Mouse (Mus musculus) gastrocnemius, postnatal 36 days (tissue): ENCODE results near the gene Ifnk. TPM values are rescaled to one million over a fixed set of nuclear protein-coding genes. Genes with fewer than 3 reads are reported as not detected.

Experiments
- DNase-seq, 2 experiments: peaks; one replicate each; pipeline ENCODE4 v3.0.0; 2022
- intact Hi-C: fragments of 180-260 bp; cut with DNase I; formaldehyde crosslinking; loops from one replicate; pipeline ENCODE4 v1.15.1; 2025
- total RNA-seq, 2 experiments: library from RNA; stranded (reverse); gene quantifications; 2 replicates each; pipeline ENCODE4 v1.2.3; 2021

Gene Ifnk
- total RNA-seq, 2 experiments from 2014 or later, result not detected

DNA sequence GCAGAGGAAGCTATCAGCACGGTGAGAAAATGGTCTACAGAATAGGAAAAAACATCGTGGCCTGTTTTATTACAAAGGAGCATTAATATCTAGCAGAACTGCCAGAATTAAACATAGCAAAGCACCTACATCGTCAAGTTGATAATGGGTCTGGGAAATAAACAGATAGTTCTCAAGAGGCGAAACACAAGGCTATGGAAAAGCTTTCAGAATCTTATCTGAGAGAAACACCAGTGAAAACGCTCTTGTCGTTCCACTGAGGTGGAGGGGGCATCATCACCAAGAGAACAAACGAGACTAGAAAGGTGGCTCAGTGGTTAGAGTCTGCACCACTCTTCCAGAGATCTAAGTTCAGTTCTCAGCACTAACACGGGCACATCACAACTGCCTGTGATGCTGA is 14.9 kb upstream of the Ifnk start:
- intact Hi-C loops, result no loop called here
- no peak for DNase-seq

DNA sequence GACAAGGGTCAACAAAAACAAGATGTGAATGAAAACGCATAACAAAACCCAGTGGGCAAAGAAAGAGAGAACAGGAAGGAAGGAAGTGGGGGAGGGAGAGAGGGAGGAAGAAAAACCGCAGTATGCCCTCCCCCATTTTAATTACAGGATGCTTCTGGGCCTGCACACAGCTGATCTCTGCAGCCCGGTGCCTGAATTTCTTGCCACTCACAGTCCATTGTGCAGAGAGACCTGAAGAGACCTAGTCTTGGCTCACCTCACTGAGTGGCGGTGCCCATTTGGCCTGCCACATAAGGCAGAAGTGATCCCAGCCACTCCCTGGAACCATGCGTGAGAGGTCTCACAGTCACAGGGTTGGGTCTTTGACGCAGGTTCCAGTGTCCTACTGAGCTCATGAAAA is 13.8 kb upstream of the Ifnk start:
- intact Hi-C loops, result no loop called here
- DNase-seq, result no peak

DNA sequence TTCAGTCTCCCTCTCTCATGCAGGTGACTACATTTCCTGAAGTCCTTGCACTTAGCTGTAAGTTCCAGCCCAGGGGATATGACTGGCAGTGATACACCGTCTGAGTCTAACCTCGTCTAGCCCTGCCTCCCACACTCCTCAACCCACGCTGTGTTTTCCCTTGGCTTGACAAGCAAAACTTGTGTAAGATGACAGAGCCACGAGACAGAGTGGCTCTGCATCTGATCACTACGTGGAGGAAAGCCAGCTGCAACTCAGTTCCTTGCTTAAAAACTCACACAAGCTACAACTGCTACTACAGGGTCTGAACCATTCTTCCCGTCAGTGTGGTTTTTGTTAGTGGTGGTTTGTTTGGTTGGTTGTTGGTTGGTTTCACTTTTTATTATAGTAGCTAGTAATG is 11.5 kb upstream of the Ifnk start:
- intact Hi-C loops, result no loop called here
- DNase-seq, result no peak

DNA sequence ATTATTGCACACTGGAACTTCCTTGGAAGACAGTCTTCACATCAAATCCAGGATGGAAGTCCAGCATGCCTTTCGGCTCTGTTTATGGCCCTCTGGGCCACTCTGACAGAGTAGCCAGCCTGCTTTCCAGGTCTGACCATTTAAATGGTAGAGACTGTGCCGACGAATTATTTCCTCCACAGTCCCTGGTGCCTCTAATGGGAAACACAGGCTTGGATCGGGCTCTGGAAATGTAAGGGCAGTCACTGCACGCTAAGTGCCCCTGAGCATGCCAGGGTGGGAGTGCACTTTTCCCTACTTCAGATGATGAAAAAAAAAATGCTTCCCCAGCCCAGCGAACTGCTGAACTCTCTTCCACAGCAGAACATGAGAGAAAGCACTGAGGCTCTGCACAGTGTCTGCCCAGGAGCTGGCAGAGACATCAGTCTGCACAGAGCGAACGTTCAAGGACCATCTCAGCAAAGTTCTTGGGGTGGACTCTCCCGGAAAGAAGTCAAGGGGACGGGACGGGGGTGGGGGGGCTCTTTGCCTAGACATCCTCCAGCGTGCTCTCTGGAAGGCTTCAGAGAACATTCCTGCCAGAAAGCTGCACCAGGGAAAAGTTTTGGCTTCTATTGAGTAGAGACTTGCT is 8.3 kb upstream of the Ifnk start:
- intact Hi-C loops, result no loop called here
- no peak for DNase-seq

DNA sequence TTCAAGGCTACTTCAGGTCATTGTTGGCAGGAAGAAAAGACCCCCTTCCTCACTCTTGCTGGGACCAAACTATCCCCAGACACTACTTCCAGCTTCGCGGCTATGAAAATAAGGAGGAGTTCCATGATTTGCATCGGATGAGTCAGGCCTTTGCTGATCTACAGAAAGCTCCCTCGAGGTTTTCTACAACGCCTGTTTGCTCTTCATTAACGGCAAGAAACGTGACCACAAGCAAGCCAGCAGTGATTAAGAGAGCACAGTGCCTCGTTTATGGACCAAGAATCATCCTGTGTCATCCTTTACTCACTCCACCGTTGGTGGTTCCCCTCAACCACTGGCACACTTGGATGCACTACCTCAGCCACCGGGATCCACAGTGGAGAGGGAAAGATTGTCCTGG is 6.1 kb upstream of the Ifnk start:
- intact Hi-C loops, result no loop called here
- DNase-seq, result no peak

DNA sequence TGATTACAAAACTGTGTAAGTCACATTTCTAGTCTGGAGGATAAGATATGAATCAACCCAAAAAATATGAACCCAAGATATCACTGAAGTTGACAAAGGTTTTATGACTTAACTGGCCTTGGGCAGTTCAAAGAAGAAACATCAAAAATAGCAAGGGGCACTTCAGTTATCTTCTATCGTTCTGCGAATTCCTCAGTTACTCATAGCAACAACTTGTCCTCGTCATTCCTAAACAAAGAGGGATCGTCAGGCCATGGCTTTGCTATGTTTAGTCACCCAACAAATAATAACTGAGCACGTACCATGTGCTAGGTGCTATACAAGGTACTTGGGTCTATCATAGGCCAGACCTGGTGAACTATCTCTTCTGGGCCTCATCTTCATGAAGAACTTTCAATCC is 5.3 kb upstream of the Ifnk start:
- intact Hi-C loops, result no loop called here
- no peak for DNase-seq

DNA sequence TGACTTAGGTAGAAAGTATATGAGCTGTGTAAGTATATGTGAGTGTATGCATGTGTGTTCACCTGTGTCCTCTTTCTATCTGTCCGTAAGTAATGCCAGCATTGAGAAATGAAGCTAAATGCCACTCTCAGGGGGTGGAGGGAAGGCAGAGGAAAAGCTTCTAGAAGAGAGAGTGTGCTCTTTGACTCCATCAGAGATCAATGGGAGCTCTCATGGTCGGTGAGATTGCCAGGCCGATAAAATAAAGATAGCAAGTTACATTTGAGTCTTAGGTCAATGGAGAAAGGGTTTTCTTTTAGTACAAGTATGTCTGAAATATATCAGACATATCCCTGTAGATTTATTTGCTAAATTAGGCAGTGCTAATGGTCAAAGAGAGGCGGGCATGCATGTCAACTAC is 3.5 kb upstream of the Ifnk start:
- intact Hi-C loops, result no loop called here
- no peak for DNase-seq

DNA sequence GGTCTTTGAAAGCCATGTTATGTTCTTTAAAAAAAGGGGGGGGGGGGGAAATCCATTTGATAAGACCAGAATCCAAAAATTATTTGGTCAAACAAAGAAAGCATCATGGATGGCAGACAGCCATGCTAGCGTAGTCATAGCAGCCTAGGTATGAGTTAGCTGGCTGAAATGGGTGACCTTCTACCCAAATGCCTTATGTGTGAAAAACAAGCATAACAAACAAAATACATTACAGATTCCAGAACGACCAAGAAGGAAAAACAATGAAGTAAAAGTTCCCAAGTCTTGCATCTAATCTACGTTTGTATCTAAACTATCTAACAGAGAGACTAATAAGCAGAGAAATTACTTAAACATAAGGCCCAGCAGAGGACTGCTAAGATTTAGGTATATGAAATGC is 1.1 kb upstream of the Ifnk start:
- intact Hi-C loops, result no loop called here

DNA sequence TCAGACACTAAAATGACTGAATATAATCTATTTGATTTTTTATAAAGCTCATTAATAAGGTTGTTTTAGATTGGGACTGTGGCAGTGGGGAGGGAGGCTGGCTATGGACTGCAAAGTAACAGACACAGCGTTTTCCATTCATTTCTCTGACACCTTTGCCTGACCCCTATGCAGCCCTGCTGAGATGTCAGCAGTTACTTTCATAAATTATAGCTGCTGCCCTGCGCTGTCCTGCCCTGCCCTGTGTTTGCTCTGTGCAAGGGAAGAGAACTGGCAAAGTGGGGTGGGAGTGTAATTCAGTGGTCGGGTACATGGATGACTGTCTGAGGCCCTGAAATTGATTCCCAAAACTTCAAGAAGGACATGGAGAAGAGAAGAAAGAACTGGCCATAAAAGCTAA is 2.2 kb downstream of the Ifnk start:
- DNase-seq, result no peak

More for the DNA sequence above, 1.1 kb upstream of the Ifnk start:
- no peak for DNase-seq

DNA sequence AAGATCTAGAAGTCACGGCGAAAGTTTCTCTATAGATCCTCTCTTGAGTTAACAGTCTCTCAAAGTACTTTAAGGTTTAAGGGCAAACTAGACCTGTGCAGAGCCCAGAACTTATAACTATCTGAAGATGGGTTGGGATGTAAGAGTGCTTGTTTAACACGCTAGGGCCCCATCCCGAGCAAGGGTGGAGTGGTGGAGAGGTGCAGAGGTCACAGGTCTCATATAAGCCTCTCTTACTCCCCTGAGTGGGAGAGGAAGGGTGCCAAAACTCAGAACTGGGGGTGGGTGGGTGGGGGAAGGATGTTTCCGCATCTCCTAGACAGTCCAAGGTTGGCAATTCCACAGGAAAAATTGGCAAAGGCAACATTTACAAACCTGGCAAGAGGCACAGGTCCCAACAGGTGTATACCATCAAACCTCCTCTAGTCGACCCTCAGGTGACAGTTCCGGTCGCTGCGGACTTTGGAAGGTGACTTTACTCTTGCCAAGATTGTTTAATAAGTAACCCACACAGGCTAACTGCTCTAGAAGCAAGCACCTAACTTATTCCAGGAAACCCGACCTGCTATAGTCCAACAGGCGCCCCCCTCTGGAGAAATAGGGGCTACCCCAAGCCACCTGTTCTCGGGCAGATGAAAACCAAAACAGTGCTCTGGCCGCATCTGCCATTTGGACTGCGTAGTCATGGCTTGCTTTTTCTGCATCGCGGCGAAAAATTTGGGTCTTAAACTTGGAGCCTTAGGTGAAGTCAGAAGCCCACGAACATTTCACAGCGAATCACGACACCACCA is 3.5 kb downstream of the Ifnk start:
- intact Hi-C loops, result no loop called here
- DNase-seq, result peak in 1 of 2 experiments; percentile 8

More for the DNA sequence above, 2.2 kb downstream of the Ifnk start:
- intact Hi-C loops, result no loop called here

DNA sequence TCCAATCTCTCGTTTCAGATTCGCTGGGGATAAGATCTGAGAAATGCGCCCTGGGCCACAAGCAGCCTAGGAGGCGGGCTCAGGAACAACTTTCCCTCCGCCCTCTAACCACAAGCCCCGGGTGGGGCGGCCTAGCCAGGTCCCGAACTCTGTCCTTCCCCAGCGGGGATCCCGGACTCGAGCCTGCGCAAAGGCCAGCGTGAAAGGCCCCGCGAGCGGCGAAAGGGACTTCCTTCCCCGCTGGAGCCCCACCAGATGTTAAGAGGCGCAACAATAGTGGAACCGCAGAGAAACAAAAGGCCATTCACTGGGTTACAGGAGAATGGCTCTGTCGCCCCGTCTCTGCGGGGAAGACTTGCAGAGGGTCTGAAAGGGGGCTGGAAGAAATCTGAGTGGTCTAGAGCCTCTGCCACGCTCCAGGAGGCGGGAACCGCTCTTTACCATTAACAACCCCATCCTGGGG is 4.3 kb downstream of the Ifnk start:
- intact Hi-C loops, result loop anchor here (2.0 kb wide), 1 partner anchor 197 kb away; no protein-coding TSS in a partner anchor
- peak; percentile 30 to 49 for DNase-seq

DNA sequence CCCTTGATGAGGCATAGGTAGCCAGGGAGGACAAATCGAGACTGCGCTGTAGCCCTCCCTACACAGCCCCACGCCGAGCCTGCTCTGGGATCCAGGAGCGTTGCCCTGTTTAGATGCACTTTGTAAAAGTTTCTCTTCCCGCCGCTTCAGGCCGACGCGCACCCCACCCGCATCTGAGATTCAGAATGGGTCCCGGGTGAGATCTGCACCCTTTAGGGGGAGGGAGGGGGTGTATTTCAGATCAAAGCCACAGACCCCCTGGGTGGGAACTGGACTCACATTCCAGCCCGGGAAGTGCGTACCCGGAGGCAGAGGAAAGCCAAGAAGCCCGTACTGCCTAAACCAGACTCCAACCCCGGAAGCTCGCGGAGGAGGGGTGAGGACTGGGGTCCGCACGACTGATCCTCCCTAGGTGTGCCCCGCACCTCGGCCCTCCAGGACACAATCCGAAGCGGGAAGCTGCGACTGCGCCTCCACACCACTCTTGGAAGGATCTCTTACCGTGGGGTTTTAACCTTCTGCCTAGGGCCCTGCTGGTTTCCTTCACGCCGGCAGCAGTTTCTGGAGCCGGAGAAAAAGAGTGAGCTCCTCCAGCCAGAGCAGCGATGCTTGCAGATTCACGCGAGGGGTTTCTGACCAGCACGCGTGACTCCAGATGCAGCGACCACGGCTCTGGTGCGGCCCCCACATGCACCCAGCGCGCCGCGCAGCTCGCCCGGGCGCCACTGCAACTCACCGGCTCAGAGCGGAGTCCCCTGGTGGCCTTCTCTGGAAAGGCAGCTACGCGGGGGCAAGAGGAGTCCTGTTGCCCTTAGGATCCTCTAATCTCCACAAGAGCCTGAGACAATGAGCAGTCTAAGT is 5.1 kb downstream of the Ifnk start, which contains the start of gene Mob3b:
TSS of gene Mob3b (minus strand) at position 734 of the 861 bp plus-strand sequence.
- peak; percentile 81 to 82 for DNase-seq
- intact Hi-C loops, result loop anchor here (2.0 kb wide), 1 partner anchor 198 kb away; no protein-coding TSS in a partner anchor

DNA sequence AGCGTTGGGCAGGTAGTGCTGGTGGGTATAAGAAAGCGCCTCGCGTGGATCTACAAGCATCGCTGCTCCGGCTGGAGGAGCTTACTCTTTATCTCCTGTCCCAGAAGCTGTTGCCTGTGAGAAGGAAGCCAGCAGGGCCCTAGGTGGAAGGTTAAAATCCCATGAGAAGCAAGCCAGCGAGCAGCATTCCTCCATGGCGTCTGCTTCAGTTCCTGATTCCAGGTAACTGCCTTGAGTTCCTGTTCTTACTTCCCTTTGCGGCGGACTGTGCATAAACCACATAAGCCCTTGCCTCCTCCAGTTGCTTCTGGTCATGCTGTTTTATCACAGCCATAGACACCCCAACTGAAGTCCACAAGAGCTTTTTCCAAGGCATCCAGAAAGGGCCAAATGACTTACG is 6.0 kb downstream of the Ifnk start:
- DNase-seq, result no peak
- intact Hi-C loops, result loop anchor here (2.0 kb wide), 1 partner anchor 199 kb away; no protein-coding TSS in a partner anchor

DNA sequence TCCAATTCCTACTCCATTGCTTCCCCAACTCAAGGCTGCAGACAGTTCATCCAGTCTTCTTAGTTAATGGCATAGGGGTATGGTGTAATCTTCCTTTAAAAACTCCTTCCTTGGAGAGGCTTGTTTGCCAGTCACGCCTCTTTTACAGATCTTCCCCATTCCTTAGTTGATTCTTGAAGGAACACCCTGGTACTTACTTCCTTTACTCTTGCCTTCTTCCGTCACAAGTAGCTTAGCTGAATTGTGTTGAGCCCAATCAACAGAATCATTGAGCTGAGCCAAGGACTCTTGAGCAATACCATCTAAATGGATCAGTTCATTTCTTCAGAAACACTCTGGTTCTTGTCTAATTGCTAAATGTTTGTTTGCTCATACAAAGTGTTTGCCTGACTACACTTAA is 13.4 kb downstream of the Ifnk start:
- no peak for DNase-seq
- intact Hi-C loops, result no loop called here

DNA sequence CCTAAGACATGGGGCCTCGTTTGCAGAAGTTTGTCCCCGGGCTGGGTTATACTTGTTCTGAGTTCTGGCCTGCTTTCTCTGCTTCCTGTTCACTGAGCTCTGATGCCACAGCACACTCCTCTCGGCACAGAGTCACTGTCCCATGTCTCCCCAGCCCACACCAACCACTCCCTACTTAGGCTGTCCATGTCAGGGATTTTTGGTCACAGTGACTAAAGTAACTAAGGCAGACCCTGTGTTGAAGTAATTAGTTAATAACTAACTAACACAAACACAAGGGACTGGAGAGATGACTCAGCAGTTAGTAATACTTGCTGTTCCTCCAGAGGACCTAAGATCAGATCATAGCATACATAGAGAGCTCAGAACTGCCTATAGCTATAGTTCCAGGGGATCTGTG is 14.1 kb downstream of the Ifnk start:
- DNase-seq, result no peak
- intact Hi-C loops, result no loop called here

DNA sequence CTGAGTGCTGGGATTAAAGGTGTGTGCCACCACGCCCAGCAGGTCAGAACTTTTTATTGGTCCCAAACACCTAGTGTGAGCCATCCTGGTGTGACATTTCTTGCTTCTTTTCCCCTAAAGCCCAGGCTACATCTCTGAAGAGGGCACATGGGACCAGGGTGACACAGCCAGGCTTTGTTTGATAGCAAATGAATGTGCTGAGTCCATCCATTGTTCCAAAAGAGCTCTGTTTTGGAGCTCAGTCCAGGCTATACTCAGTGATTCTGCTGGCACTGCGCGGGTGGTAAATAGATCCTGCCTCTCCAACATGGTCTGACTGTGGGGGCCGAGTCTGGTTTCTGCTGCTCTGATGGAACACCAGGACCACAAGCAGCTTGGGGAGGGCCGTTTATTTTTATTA is 16.0 kb downstream of the Ifnk start:
- no peak for DNase-seq
- intact Hi-C loops, result no loop called here

DNA sequence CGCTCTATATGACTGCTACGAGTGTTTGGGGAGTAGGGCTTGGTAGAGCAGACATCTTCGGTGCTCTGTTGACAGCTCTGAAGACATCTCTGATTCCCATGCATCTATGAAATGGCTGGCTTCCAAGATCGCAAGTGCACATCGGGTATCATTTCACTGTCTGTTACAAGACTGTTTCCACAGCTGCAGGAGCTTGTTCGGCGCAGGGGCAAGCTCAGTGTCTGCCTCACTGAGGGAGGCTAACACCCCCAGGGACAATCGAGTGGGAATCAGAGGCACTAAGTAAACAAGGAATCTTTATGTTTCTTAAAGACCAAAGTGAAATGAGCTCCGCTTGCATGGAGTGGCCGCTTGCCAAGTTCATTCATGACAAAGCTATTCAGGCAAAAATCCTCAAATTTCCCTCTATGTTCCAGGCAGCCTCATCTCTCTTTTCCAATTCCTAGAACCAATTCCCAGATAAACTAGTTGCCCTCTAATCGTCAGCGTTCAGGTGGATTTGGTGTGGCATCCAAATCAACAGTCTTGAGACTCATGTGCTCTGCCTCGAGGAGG is 17.8 kb downstream of the Ifnk start:
- intact Hi-C loops, result no loop called here
- DNase-seq, result no peak

DNA sequence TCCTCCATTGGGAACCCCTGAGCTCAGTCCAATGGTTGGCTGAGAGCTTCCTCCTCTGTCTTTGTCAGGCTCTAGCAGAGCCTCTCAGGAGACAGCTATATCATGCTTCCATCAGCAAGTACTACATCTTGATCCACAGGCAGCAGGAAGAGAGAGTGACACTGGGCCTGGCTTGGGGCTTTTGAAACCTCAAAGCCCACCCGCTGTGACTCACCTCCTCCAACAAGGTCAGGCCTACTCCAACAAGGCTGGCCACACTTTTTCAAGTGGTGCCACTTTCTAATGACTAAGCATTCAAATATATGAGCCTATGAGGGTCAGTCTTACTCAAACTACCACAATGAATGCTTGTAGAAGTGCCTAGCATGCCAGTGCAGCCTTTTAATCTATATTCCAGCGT is 20.6 kb downstream of the Ifnk start:
- intact Hi-C loops, result no loop called here
- no peak for DNase-seq

DNA sequence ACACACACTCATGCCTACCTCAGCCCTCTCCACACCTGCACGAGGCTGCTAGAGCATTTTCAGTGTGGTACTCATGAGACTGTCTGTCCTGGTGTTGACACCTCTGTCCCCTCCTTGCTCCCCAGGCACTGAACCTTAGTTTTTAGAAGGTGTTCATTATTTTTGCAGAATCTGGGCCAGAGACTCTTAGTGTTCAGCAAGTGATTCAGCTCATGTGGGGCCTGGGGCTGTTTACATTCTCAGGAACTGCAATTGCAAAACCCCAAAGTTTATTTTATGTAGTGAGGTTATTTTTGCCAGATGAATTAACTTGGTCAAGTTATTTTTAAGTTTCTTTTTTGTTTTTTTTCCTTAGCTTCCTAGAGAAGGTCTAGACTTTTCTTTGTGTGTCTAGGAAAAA is 21.7 kb downstream of the Ifnk start:
- DNase-seq, result no peak
- intact Hi-C loops, result no loop called here

DNA sequence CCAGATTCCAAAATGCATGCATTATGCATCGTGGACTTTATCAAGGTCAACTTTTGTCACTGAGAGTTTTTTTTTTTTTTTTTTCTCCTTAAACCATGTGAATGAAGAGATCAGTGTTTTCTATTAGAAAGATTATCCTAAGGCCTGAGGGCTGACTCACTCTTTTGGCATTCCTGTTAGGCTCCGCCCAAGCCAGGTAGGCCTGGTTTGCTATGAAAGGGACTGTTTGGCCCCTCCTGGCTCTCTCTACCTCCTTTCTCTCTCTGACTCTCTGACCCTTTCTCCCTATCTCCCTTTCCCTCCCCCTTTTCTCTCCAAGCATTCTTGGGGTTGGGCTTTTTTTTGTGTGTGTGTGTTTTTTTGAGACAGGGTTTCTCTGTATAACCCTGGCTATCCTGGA is 23.7 kb downstream of the Ifnk start:
- intact Hi-C loops, result no loop called here
- no peak for DNase-seq
